Mouse (Mus musculus): ENCODE measurements around the gene Gcnt7. TPM values are rescaled to one million over a fixed set of nuclear protein-coding genes. Genes with fewer than 3 reads are reported as not detected.

Gene Gcnt7
- not detected for total RNA-seq (2022)

DNA sequence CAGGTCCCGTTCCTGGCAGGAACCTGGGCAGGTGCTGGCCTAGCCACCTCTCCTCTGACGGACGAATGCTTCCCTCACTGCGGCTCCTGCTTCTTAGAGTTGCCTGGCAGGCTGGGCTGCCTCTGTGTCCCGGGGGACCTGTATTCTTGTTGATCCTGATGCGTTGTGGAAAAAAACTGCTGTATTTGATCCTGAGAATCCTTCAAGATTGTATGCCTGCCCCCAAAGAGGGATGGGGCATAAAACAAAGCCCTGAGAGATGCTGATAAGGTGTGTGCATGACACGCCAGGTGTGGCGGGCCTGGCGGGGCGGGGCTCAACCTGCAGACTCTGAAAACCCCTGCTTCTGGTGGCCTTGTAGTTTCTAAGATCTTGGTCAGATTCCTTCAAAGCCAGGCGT lies at the start of gene Gcnt7:
Gene Gcnt7 (minus strand): TSS at position 101 of the 400 bp plus-strand sequence.
- DNase-seq (ENCODE audit: low spot score in 2 of 2): no peak

- DNase-seq (ENCODE audit: low spot score in 2 of 2): no peak
These were observed 47.7 kb upstream of the Gcnt7 start for GRCm38 (mm10) chr2:172506121-172506520.

DNA sequence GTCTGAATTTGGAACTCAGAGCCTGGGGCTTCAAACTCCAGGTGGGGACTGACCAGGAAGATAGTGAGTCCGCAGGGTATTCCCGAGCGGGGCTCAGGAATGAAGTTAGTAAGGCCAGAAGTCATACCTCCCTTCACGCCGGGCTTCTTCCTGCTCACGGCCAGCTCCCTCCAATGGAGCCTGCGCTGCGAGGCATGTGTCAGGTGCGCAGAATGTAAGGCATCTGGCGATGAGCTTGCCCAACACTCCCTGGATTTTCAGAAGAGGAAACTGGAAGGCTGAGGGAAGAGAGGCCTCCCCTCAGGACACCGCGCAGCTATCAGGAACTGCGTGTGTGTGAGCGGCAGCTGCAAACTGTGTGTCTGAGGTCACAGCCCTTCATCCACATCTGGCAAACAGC lies 43.8 kb upstream of the Gcnt7 start:
- DNase-seq (ENCODE audit: low spot score in 2 of 2): no peak

GRCm38 (mm10) chr2:172501341-172501740 lies 42.9 kb upstream of the Gcnt7 start:
- no peak for DNase-seq (ENCODE audit: low spot score in 2 of 2)

GRCm38 (mm10) chr2:172500752-172501316 lies 42.4 kb upstream of the Gcnt7 start:
- DNase-seq (ENCODE audit: low spot score in 2 of 2): no peak

DNA sequence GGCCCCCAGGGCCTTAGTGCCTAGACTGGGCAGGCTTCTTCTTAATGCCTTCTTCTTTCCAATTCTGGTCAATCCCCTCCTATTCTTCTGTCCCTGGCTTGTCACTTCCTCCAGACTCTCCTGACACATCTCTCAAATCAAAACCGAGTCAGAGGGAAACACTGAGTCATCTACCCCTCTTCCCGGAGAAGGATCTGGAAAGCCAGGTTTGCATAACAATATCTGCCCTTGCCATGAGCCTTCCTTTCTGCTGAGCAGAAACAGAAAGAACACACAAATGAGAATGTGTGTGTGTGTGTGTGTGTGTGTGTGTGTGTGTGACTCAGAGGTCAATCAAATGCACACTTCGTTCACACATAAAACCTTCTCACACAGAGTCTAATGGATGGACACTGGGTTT lies 40.4 kb upstream of the Gcnt7 start:
- DNase-seq (ENCODE audit: low spot score in 2 of 2): no peak

- no peak for DNase-seq (ENCODE audit: low spot score in 2 of 2)
These were observed 38.4 kb upstream of the Gcnt7 start for GRCm38 (mm10) chr2:172496736-172497345.

DNA sequence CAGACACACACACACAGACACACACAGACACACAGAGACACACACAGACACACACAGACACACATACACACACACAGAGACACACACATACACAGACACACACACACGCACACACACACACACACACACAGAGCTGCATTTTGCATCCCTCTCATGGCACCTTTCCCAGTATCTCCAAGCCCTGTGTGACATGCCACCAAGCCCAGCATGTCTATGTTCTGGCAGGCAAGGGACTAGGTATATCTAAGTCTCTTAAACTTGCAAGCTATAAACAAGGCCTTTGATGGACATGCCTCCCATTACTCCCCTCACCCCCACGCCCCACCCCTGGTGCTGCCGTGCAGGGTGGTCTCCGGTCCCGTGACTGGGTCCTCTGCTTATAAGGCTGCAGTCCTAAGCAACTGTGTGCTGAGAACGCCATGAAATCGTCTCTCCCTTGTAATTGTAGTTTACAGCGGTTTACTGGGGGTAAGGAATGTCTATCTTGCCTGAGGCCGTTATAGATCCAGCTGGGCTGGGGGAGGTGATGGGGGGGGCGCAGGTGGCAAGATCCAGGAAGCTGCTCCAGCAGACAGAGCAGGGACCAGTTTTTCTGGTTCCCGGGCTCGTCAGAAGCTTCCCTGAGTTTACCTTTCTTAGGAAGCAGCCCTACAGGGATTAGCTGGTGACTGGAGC lies 26.4 kb upstream of the Gcnt7 start:
- DNase-seq (ENCODE audit: low spot score in 2 of 2): no peak

DNA sequence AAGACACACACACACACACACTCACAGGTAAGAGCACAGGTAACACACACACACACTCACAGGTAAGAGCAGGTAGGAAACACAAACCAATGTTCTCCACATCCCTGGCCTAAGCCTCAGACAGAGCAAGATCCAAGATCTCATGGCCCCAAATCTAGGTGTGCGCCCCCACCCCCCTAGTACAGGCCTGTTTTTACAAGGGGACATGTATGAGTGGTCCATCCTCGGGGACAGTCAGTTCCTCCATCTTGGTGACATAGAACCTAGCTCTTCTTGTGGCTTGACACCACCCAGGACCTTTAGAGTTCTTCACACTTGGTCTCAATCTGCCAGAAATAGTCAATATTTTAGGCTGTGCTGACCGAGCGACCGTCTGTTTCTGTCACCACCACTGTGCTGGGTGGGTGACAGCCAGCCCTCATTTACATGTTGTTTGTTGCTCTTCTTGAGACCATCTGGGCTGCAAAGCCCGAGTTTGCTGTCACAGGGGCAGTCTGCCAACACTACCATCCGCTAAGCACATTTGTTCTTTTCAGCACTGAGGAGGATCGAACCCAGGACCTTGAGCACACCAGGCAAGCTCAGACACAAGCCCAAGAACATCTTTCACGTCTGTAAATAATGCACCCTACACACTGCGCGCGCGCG lies 25.5 kb upstream of the Gcnt7 start:
- DNase-seq (ENCODE audit: low spot score in 2 of 2): no peak

DNA sequence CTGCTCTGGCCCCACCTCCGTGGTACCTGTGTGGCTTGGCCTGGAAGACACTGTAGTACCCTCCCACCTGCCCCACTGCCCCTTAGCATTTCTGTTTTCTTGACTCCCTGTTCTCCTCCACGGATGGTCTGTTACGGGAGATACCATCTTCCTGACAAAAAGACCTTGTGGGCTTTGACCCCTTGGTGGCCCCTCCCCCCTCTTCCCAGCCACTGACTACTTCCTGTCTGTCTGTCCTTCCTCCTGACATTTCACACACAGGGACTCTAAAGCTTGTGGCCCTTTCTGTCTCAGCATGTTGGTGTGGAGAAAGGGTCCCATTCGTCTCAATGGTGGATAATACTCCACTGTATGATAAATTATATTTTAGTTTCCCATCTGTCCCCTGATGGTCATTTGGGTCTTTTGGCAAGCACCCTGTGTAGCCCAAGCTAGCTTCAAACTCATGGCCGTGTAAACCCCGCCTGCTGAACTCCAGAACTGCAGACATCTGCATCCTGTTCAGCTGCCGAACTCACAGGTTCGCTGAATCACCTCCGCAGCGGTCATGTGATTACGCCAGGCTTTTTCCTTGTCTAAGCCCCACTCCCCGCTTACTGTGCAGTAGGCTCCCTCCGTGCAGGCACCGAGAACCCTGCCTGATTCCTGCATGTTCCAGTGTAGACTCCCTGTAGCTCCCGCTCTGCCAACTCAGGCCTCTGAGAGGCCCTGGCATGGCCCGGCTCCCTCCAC lies 23.4 kb upstream of the Gcnt7 start:
- no peak for DNase-seq (ENCODE audit: low spot score in 2 of 2)

GRCm38 (mm10) chr2:172480296-172480695 lies 21.9 kb upstream of the Gcnt7 start:
- DNase-seq (ENCODE audit: low spot score in 2 of 2): no peak

- DNase-seq (ENCODE audit: low spot score in 2 of 2): no peak
These were observed 19.5 kb upstream of the Gcnt7 start for GRCm38 (mm10) chr2:172477860-172478259.

DNA sequence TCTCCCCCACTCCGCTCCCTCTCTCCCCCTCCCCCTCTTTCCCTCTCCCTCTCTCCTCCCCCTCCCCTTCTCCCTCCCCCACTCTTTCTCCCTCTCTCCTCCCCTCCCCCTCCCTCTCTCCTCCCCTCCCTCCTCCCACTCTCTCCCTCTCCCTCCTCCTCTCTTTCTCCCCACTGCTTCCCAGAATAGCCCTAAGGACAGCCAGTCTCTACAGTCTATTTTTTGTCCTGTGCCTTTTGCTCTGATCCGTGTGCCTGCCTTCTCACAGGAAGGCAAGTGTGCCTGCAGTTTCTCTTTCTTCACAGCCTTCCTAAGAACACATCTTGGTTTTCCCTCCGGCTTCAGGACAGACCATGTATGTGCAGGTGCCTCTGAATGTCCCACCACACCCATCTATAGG lies 19.0 kb upstream of the Gcnt7 start:
- DNase-seq (ENCODE audit: low spot score in 2 of 2): no peak

- no peak for DNase-seq (ENCODE audit: low spot score in 2 of 2)
These were observed 18.4 kb upstream of the Gcnt7 start for GRCm38 (mm10) chr2:172476707-172477260.

GRCm38 (mm10) chr2:172474970-172475369 lies 16.6 kb upstream of the Gcnt7 start:
- no peak for DNase-seq (ENCODE audit: low spot score in 2 of 2)

GRCm38 (mm10) chr2:172473591-172473990 lies 15.2 kb upstream of the Gcnt7 start:
- DNase-seq (ENCODE audit: low spot score in 2 of 2): no peak

DNA sequence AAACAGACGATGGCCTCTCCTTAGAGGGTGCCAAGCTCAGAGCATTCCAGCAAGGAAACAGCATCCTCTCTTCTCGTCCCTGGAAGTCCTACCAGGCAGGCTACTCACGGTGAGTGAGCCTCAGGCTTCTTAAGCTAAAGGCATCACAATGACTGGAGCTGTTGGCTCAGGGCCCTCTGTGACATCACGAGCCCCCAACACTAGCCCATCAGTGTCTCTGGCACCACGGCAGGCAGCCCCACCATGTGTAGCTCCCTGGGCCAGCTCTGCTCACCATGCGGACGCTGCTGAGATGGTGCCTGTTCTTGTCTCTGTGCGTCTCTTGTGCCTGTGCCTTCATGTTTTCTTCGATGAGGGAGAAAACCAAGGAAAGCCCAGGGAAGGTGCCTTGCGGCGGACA lies 13.9 kb upstream of the Gcnt7 start, which contains the start of gene Fam209:
Gene Fam209 (plus strand): TSS at position 203 of the 400 bp plus-strand sequence.
- DNase-seq (ENCODE audit: low spot score in 2 of 2): no peak

GRCm38 (mm10) chr2:172468346-172468819 lies 10.0 kb upstream of the Gcnt7 start:
- no peak for DNase-seq (ENCODE audit: low spot score in 2 of 2)

GRCm38 (mm10) chr2:172467206-172467605 lies 8.8 kb upstream of the Gcnt7 start:
- no peak for DNase-seq (ENCODE audit: low spot score in 2 of 2)

DNA sequence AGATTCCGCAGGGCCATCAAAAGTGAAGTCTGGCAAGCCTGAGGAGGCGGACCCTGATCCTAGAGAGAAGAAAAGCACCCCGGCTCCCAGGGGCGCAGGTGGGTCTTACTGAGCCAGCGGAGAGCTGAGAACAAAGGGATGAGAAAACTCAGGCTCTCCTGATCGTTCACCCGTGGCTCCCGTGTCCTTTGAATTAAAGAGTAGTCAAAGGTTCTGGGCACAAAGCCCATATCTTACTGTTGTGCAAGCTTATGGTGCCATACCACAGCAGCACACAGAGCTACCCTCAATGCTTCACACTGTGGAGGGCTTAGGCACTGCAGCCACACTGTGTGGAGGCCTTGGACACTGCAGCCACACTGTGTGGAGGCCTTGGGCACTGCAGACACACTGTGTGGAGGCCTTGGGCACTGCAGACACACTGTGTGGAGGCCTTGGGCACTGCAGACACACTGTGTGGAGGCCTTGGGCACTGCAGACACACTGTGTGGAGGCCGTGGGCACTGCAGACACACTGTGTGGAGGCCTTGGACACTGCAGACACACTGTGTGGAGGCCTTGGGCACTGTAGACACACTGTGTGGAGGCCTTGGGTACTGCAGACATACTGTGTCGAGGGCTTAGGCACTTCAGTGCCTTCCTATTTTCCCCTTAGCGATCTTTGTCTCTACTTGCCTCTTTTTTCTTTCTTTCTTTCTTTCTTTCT lies 8.2 kb upstream of the Gcnt7 start:
- no peak for DNase-seq (ENCODE audit: low spot score in 2 of 2)

GRCm38 (mm10) chr2:172462813-172463212 lies 4.4 kb upstream of the Gcnt7 start:
- no peak for DNase-seq (ENCODE audit: low spot score in 2 of 2)

All from left cerebral cortex, adult 8-10 months (tissue).